Mouse (Mus musculus): ENCODE results near the gene Mknk2. TPM values are rescaled to one million over a fixed set of nuclear protein-coding genes. Genes with fewer than 3 reads are reported as not detected.
"Not testable (repeated sequence)": the region's sequence is repeated elsewhere in the genome, so short reads cannot be mapped to it uniquely, and the experiment has no call there.

Mknk2 gene
- polyA plus RNA-seq, 1 experiment: not detected

DNA sequence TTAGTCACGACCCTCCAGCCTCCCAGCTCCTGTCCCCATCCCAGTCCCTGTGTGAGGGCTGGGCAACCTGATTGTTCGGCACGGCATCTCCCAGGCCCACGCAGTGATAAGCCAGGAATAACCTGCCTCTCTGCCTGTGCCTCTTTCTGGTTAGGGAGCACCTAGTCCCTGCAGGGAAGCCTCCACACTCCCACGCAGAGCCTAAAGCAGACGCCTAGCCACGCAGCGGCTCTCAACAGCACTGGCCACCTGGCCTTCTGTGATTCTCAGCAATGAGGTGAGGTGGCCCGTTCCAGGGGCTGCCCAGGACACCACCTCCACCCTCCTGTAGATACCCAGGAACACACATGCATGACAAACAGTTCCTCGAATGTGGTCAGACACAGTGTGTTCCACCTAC, 27.5 kb downstream of the Mknk2 start:
- no peak for TF ChIP-seq CTCF (IDR thresholded peaks at IDR 0.05; ENCODE audit: insufficient read depth, low read depth, low read length)
- no peak for TF ChIP-seq POLR2A (IDR thresholded peaks at IDR 0.05; ENCODE audit: insufficient read depth, low read depth, low read length)
- 67% methylated on average over 10 of the region's 10 CpGs for WGBS
- peaks cover 32% of the 10 kb centered on the region for H3K4me1 ChIP-seq (ENCODE audit: control insufficient read depth, insufficient read depth, low read length)
- no peak overlapping the region for H3K27ac ChIP-seq (ENCODE audit: insufficient read depth, low read depth, low read length)
- no peak overlapping the region for H3K4me3 ChIP-seq (ENCODE audit: insufficient read depth, low read depth, low read length)

- not testable (repeated sequence) for H3K27ac ChIP-seq (ENCODE audit: insufficient read depth, low read depth, low read length); H3K4me3 ChIP-seq (ENCODE audit: insufficient read depth, low read depth, low read length)
- 90% methylated on average over 6 of the region's 6 CpGs for WGBS
- H3K4me1 ChIP-seq (ENCODE audit: control insufficient read depth, insufficient read depth, low read length): peaks cover 27% of the 10 kb centered on the region
Measured at GRCm38 (mm10) chr10:80649910-80650309, 28.0 kb downstream of the Mknk2 start.

GRCm38 (mm10) chr10:80646936-80647335, 31.0 kb downstream of the Mknk2 start:
- TF ChIP-seq CTCF (IDR thresholded peaks at IDR 0.05; ENCODE audit: insufficient read depth, low read depth, low read length): no peak
- no peak for TF ChIP-seq POLR2A (IDR thresholded peaks at IDR 0.05; ENCODE audit: insufficient read depth, low read depth, low read length)
- WGBS: 93% methylated on average over 10 of the region's 10 CpGs
- no peak overlapping the region for H3K4me3 ChIP-seq (ENCODE audit: insufficient read depth, low read depth, low read length)
- no peak overlapping the region for H3K27ac ChIP-seq (ENCODE audit: insufficient read depth, low read depth, low read length)
- peaks cover 18% of the 10 kb centered on the region for H3K4me1 ChIP-seq (ENCODE audit: control insufficient read depth, insufficient read depth, low read length)

DNA sequence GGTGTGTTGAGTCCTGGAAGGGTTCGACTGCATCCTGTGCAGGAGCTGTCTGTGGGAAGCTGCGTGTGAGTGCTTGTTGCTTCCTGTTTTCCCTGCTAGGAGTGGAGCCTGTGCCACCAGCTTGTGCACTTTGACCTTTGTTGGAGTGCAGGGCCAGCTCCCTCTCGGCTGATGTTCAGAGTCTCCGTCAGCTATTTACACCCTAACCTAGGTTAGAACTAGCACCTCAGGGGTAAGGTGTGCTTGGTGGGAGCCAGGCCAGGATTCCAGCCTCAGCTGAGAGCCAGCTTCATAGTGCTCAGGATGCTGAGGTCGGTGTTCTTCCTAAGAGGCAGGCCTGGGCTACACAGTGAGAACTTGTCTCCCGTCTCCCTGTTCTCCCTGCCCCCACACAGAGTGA, 42.6 kb downstream of the Mknk2 start:
- 82% methylated on average over 6 of the region's 6 CpGs for WGBS
- Histone ChIP-seq H3K4me1 (ENCODE audit: control insufficient read depth, insufficient read depth, low read length) (peaks cover 10% of the 10 kb centered on the region), H3K4me3 (ENCODE audit: insufficient read depth, low read depth, low read length) (no peak overlapping the region), H3K27ac (ENCODE audit: insufficient read depth, low read depth, low read length) (no peak overlapping the region)
- TF ChIP-seq POLR2A (IDR thresholded peaks at IDR 0.05; ENCODE audit: insufficient read depth, low read depth, low read length): no peak
- TF ChIP-seq CTCF (IDR thresholded peaks at IDR 0.05; ENCODE audit: insufficient read depth, low read depth, low read length): no peak

DNA sequence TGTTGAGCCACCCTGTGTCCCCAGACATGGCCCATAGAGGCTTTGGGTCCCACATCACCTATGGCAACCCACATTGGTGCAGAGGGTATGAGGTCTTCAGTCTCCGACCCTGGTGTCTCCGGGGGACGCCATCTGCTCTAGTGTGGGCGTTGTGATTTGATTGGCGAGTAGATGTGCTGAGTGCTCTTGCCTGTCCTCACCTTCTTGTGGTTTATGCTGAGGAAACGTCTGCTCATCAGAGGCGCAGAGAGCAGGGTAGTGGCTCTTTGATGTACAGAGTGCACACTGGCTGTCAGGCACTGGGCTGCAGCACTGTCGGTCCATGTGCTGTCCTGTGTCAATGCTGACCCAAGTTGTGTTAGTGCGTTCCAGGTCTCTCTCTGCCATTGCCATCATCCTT, 49.0 kb downstream of the Mknk2 start:
- no peak overlapping the region for H3K27ac ChIP-seq (ENCODE audit: insufficient read depth, low read depth, low read length)
- WGBS: 81% methylated on average over 9 of the region's 9 CpGs

DNA sequence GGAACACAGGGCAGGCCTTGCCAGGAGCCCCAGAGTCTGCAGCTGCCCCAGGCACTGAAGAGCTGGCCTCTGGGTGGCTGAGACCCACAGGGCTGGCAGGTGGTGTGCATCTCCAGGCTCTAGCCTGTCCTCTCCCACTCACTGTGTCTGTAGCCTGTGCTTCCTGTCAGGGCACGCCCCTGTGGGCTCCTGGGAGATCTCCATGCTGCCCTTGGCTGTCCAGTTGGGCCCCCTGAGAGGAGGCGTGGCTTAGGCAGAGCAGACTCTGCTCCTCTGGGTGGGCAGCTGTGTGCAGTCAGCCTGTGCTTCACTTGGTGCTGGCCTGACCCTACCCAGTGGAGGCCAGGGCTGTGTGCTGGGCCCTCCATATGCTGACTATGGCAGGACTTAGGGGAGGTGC, 50.2 kb downstream of the Mknk2 start:
- TF ChIP-seq CTCF (IDR thresholded peaks at IDR 0.05; ENCODE audit: insufficient read depth, low read depth, low read length) (no peak), POLR2A (IDR thresholded peaks at IDR 0.05; ENCODE audit: insufficient read depth, low read depth, low read length) (no peak)
- H3K4me1 ChIP-seq (ENCODE audit: control insufficient read depth, insufficient read depth, low read length): peaks cover 65% of the 10 kb centered on the region
- no peak overlapping the region for H3K27ac ChIP-seq (ENCODE audit: insufficient read depth, low read depth, low read length)
- H3K4me3 ChIP-seq (ENCODE audit: insufficient read depth, low read depth, low read length): no peak overlapping the region
- 67% methylated on average over 2 of the region's 2 CpGs for WGBS

More for the DNA sequence above, 49.0 kb downstream of the Mknk2 start:
- Histone ChIP-seq H3K4me1 (ENCODE audit: control insufficient read depth, insufficient read depth, low read length) (peaks cover 56% of the 10 kb centered on the region), H3K4me3 (ENCODE audit: insufficient read depth, low read depth, low read length) (no peak overlapping the region)
- no peak for TF ChIP-seq POLR2A (IDR thresholded peaks at IDR 0.05; ENCODE audit: insufficient read depth, low read depth, low read length)
- no peak for TF ChIP-seq CTCF (IDR thresholded peaks at IDR 0.05; ENCODE audit: insufficient read depth, low read depth, low read length)

DNA sequence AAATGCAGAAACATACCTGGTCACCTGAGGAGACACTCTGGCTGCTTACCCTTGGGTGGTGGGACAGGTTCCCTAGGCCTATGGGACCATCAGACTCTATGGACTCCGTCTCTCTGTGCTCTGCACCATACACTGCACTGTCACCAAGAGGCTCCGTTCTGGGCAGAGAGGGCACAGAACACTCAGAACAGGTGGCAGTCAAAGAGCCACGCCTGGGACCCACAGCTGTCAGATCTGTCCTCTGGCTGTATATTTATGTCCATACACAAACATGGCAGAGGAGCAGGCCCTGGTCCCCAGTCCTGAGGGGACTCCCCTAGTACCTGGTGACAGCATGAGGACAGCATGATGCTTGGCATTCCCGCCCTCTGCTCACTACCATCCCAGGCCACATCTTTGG, 52.1 kb downstream of the Mknk2 start:
- Histone ChIP-seq H3K27ac (ENCODE audit: insufficient read depth, low read depth, low read length) (no peak overlapping the region), H3K4me1 (ENCODE audit: control insufficient read depth, insufficient read depth, low read length) (peaks cover 63% of the 10 kb centered on the region), H3K4me3 (ENCODE audit: insufficient read depth, low read depth, low read length) (no peak overlapping the region)
- TF ChIP-seq POLR2A (IDR thresholded peaks at IDR 0.05; ENCODE audit: insufficient read depth, low read depth, low read length) (no peak), CTCF (IDR thresholded peaks at IDR 0.05; ENCODE audit: insufficient read depth, low read depth, low read length) (no peak)
- 89% methylated on average over 4 of the region's 4 CpGs for WGBS

- TF ChIP-seq CTCF (IDR thresholded peaks at IDR 0.05; ENCODE audit: insufficient read depth, low read depth, low read length) (no peak), POLR2A (IDR thresholded peaks at IDR 0.05; ENCODE audit: insufficient read depth, low read depth, low read length) (no peak)
- peak overlapping the region; percentile 69 for H3K4me3 ChIP-seq (ENCODE audit: insufficient read depth, low read depth, low read length)
- peaks cover 43% of the 10 kb centered on the region for H3K4me1 ChIP-seq (ENCODE audit: control insufficient read depth, insufficient read depth, low read length)
- H3K27ac ChIP-seq (ENCODE audit: insufficient read depth, low read depth, low read length): peak overlapping the region; percentile 77
- 7% methylated on average over 15 of the region's 15 CpGs for WGBS
Measured at GRCm38 (mm10) chr10:80623457-80624191, 54.3 kb downstream of the Mknk2 start.

DNA sequence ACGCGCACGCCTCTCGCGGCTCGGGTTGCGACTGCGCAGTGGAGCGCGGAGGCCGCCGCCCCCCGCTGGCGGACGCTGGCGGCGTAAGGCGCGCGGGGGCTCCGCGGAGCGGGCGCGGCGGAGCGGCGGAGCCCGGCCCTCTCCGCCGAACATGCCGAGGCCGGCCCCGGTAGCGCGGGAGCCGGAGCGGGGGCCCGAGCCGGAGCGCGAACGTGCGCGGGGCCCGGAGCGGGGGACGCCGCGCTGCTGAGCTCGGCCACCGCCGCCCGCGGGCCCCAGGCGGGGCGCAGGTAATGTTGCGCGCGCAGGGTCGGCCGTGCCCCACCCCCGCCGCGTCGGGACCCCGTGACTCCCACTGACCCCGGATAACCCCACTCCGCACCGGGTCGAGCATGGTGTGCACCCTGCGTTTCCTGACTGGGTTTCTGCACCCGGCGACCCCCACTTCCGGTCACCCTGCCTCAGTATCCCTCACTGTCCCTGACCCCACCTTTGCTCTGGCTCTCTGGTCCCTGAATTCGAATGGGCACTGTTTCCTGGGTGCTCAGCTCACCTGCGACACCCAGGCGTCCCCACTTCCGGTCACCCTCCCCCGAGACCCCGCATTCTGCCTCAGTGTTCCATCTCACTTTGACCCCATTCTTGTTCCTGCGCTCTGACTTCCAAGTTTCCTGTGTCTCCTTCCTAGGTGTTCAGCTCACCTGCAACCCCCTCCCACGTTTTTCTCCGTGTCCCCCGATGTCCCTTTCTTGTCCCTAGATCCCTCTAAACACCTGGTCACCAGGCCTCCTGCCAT, 55.1 kb downstream of the Mknk2 start, which contains the start of gene Csnk1g2:
TSS of gene Csnk1g2 (plus strand) at position 178 of the 796 bp plus-strand sequence.
- Histone ChIP-seq H3K4me1 (ENCODE audit: control insufficient read depth, insufficient read depth, low read length) (peaks cover 41% of the 10 kb centered on the region), H3K4me3 (ENCODE audit: insufficient read depth, low read depth, low read length) (peak within 1 kb of the TSS; percentile 74), H3K27ac (ENCODE audit: insufficient read depth, low read depth, low read length) (peak within 1 kb of the TSS; percentile 99)
- TF ChIP-seq POLR2A (IDR thresholded peaks at IDR 0.05; ENCODE audit: insufficient read depth, low read depth, low read length): peak; percentile 53
- TF ChIP-seq CTCF (IDR thresholded peaks at IDR 0.05; ENCODE audit: insufficient read depth, low read depth, low read length): no peak
- WGBS: 1% methylated on average over 85 of the region's 85 CpGs

Data from olfactory bulb, adult 2 months (tissue).